Mouse (Mus musculus): ENCODE measurements around the gene Sema4g.

DNA sequence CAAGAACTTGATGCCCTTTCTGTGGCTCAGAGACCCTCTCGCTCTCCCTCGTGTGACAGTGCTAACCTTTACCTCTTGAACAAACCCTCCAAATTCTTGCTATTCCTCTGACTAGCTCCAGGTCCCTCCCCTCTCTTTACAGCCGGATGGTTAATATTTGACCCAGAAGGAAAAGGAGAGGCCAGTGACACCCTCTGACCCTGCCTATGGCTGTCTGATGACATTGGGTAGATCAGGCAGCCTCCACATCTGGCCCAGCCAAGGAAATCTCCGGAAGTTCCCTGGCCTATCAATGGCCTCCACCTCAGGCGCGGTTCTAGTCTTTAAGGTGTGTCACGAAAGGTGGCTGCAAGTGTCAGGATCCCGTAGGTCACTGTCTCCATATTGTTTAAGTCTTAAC, 2.1 kb downstream of the Sema4g start:
- TF ChIP-seq CTCF (IDR thresholded peaks at IDR 0.05; ENCODE audit: low read depth), result no peak
- TF ChIP-seq EP300 (IDR thresholded peaks at IDR 0.05; ENCODE audit: low read depth), result no peak

All from liver, postnatal 0 days (tissue).